Mouse (Mus musculus): ENCODE results near the gene Atp10a.

DNA sequence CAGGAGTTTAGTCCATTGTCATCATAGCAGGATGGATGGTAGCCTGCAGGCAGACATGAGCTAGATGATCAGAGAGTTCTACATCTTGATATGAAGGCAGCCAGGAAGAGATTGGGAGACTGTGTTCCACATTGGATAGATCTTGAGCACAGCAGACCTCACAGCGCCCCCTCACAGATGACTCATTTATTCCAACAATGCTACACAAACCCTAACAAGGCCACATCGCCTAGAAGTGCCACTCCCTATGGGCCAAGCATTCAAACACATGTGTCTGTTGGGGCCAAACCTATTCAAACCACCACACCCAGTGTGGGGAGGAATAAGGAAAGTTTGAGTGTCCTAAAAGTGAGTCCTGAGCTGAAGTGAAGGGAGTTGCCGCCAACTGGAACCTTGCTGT, 102.4 kb downstream of the Atp10a start:
- no peak for TF ChIP-seq CTCF (IDR thresholded peaks at IDR 0.05; ENCODE audit: borderline replicate concordance, extremely low read depth, insufficient read depth, insufficient read length)
- no peak for TF ChIP-seq POLR2A (IDR thresholded peaks at IDR 0.05; ENCODE audit: borderline replicate concordance, extremely low read depth, insufficient read depth, insufficient read length, poor library complexity, severe bottlenecking)

Data from brain, embryonic 14.5 days (tissue).